Mouse (Mus musculus): Measurements from ENCODE around the gene Tacc2.

The Tacc2 gene

GRCm38 (mm10) chr7:130773914-130774630, 196.8 kb downstream of the Tacc2 start, which contains the start of gene Btbd16:
TSS of gene Btbd16 (plus strand) at chr7:130774069.
- no peak for DNase-seq (ENCODE audit: low spot score)

DNA sequence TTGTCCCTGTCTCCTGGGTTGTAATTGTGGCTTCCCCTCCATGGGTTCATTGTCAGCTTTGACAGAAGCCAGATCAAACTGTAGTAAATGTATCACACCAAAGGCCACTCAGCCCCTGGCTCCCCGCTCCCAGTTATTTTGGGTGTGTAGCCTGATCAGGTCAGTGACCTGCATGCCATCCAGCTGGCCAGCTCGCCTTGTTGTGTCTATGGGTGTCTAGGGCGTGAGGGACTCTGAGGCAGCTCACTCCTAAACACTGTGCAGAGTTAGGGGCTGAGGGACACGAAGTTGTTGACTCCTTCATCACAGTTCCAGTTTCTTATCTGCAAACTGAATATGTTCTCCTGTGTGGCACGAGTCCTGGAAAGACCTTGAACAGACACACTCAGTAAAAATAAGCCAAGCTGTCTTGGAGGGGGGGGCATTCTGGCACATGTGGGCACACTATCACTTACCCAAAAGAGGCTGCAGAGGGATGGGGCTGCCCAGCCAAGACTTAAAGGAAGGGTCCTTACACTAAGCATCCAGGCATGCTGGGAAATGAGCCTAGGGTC, 203.7 kb downstream of the Tacc2 start:
- DNase-seq (ENCODE audit: low spot score), result no peak

- DNase-seq (ENCODE audit: low spot score), result no peak
Observed at GRCm38 (mm10) chr7:130782501-130783050, 205.3 kb downstream of the Tacc2 start.

DNA sequence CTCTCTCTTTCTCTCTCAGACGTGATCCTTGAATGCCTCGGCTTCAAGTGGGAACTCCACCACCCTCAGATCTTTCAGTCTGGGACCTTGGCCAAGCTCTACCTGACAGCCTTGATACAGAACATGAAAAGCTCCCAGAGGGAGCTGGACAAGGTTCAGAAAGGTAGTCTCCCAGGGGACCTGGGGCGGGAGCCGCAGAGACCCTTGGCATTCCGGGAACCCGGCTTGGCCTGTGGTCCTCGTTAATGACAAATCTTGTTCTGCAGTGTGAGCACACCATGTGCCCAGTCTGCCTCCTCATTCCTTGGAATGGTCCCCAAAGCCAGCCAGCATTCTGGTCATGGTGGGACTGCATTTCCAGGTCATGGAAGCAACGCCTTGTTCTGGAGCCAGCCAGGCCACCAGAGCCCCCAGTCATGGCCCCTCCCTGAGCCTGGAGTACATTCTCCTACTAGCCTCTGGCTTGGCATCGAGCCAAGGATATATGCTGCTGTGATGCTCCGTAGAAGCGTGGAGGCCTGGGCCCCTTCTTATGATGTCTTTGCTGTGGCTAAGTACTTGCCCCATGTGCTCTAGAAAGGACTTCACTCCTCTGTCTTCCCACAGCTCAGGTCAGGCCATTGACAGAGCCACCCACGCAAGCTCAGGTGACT, 208.8 kb downstream of the Tacc2 start:
- no peak for DNase-seq (ENCODE audit: low spot score)

- DNase-seq (ENCODE audit: low spot score), result no peak
Observed at GRCm38 (mm10) chr7:130786708-130787107, 209.5 kb downstream of the Tacc2 start.

- DNase-seq (ENCODE audit: low spot score), result no peak
Observed at GRCm38 (mm10) chr7:130787537-130787936, 210.3 kb downstream of the Tacc2 start.

- no peak for DNase-seq (ENCODE audit: low spot score)
Observed at GRCm38 (mm10) chr7:130788950-130789349, 211.7 kb downstream of the Tacc2 start.

- DNase-seq (ENCODE audit: low spot score), result no peak
Observed at GRCm38 (mm10) chr7:130789456-130789855, 212.2 kb downstream of the Tacc2 start.

DNA sequence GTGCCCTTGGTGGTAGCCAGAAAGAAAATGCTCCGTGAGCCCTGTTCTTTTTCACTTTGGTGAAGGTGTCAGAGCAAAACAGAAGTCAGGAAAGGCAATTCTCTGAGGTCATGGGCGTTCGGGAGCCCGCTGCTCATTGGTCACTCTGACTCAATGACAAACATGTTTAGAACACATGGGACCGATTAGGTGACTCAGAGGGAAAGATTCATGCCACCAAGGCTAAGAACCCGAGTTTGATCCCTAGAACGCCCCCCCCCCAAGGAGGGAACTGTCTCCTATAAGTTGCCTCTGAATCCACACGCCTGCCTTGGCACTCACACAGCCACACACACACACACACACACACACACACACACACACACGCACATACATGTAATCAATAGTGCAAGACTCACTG, 216.4 kb downstream of the Tacc2 start:
- no peak for DNase-seq (ENCODE audit: low spot score)

DNA sequence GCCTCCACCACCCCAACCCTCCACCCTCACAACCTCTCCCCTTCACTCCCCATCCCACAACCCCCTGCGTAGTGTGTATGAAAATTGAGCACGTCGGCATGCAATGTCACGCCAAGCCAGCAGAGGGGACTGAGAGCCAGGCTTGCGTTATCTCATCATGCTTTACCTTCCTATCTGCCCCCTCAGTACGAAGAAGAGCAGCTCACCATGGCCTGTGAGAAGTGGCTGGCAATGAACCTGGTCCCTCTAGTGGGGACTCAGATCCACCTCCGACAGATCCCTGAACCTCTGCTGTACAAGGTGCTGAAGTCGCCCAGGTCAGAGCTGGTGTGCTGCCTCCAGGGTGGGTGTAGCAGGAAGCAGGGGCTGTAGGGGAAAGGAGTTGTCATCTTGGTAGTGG, 219.5 kb downstream of the Tacc2 start:
- DNase-seq (ENCODE audit: low spot score), result no peak

DNA sequence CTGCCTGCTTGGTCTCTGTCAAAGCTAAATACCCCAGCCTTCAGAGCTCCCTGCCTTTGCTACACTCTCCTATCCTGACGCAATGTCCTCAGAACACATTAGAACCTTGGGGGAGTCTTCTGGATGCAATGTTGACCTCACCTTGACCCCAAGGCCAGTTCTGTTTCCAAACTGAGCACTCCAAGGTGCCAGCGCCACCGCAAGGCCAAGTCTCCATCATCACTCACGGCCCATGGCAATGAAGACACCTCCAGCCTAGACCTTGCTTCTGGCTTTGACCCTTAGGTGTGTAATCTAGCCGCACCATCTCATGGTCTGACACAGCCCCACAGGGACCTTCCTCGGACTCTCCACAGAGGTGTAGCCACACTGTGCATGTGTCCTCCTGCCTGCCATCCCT, 220.3 kb downstream of the Tacc2 start:
- no peak for DNase-seq (ENCODE audit: low spot score)

DNA sequence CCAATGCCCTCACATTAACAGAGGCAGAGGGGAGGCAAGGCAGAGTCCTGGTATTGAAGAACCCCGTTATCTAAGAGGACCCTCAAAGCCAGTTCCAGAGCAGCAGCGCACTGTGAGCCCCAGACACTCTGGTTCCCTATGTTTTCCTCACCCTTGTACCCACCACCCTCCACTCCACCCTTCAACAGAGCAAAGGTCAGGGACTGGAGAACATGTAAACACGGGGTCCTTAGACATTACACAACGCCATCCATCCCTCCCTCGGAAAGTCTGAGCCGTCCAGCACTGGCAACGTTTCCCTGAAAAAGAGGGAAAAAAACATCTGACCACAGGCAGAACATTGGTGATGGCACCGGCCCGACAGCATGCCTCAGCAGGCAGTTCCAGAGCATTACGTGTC, 222.2 kb downstream of the Tacc2 start:
- no peak for DNase-seq (ENCODE audit: low spot score)

DNA sequence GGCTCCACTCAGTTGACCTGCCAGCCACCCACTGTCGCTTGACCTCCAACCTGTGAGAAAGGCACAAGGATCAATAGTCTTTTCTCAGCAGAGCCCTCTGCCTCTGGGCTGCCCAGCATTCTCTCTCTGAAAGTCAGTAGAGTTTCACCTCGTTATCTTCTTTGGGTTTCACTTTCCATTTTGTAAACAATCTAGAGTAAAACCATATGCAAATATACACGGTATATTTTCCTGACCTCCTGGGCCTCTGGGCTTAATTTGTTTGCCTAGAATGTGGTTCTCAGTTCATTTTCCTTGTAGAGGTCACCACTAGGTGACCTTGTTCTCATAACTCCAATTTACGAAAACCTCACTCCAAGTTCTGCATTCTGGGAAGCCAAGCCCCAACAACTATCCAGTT, 223.4 kb downstream of the Tacc2 start:
- no peak for DNase-seq (ENCODE audit: low spot score)

DNA sequence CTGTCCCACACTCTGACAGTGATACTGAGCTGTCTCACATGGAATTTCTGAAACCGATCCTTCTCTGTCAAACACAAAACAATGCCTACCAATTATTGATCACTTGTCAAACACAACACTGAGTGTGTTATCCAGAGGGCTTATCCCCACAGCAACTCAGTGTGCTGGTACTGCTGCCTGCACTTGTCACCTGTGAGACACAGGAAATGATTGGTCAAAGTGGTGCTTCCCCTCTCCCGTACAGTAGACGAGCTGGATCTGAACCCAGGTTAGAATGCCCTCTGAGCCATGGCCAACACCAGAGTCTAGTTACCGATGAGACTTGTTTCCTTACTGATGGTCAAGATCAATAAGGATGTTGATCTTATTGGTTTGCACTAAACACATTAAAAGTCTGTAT, 224.6 kb downstream of the Tacc2 start:
- DNase-seq (ENCODE audit: low spot score), result no peak

GRCm38 (mm10) chr7:130803251-130803825, 226.1 kb downstream of the Tacc2 start:
- DNase-seq (ENCODE audit: low spot score), result no peak

- DNase-seq (ENCODE audit: low spot score), result no peak
Observed at GRCm38 (mm10) chr7:130804991-130805390, 227.8 kb downstream of the Tacc2 start.

GRCm38 (mm10) chr7:130807749-130808148, 230.5 kb downstream of the Tacc2 start:
- DNase-seq (ENCODE audit: low spot score), result peak; percentile 22

DNA sequence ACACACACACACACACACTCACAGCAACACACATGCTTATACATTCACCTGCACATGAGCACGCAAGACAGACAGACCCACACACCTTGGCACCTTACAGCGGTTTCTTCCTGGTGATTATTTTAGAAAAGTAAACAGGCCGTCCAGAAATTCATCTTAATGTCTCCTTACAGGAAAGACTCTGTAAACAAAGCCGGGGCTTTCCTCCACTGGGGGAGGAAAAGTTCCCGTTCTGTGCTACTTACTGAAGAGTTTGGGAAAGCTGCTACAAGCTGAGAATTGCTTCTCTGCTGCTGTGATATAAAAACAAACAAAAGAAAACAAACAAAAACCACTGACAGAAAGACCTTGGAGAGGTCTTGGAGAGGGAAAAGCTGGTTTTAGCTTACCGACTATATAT, 231.5 kb downstream of the Tacc2 start:
- DNase-seq (ENCODE audit: low spot score), result no peak

DNA sequence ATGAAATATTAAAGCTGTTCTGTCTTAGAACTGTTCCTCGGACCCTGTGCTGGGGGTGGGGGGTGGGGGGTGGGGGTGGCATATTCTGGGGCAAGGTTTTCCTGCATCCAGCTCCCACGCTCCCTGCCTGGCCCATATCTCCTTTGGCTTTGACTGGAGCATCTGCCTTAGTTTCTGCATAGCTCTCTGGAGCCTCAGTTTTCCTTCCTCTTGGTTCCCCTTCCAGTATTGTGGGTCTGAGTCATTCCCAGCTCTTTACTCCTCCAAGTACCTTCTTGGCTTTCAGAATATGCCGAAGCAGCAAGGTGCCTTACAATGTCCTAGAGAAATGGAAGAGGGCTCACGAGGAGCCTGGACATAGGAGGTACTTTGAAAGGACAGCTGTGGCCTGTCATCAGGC, 233.0 kb downstream of the Tacc2 start:
- no peak for DNase-seq (ENCODE audit: low spot score)

DNA sequence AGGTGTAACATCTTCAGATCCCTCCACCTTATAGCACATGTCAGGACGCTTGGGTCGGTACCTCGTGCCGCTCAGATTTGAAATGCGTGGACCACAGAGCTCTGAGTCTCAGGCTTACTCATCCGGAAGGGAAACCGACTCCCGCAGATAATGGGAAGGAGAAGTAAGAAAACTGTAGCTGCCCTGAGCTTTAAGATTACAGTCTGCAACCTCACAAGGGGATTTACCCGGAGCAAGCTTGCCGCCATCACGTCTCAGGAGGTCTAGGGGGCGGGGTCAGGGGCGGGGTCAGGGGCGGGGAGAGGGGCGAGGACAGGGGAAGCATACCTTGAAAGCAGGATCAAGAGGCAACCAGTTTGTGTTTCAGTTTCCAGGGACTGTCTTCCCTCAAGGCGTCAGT, 235.2 kb downstream of the Tacc2 start:
- DNase-seq (ENCODE audit: low spot score), result no peak

Data from ovary, postnatal 14 days (tissue).